Comparison of ENCODE assay signal across 12 mouse cellular contexts in genomic region chr7:132875391-132876086, GRCm38 (mm10).
"Had no signal": no experiment of that assay in that cellular context is flagged by ENCODE, and none has a peak within 500 bp of the region (broad histone marks: within the 10 kb centered on the region; RNA-seq: fewer than 3 reads in every experiment).

No protein-coding gene starts in this region.

- ATAC-seq: hindbrain, postnatal 0 days; lung, postnatal 0 days; midbrain, embryonic 13.5 days had no signal

- H3K4me2 ChIP-seq: limb, embryonic 12.5 days; liver, embryonic 11.5 days; liver, embryonic 15.5 days; midbrain, embryonic 13.5 days had no signal

- H3K4me3 ChIP-seq: left cerebral cortex, adult 2 months; limb, embryonic 12.5 days; liver, embryonic 15.5 days; midbrain, embryonic 13.5 days had no signal

- H3K27me3 ChIP-seq: limb, embryonic 12.5 days; liver, embryonic 15.5 days; midbrain, embryonic 13.5 days had no signal

- H3K27ac ChIP-seq: hindbrain, postnatal 0 days; left cerebral cortex, adult 2 months; limb, embryonic 12.5 days; liver, embryonic 15.5 days; midbrain, embryonic 13.5 days had no signal

- H3K4me1 ChIP-seq: limb, embryonic 12.5 days; liver, embryonic 15.5 days; midbrain, embryonic 13.5 days had no signal

- H3K9me3 ChIP-seq: limb, embryonic 12.5 days; liver, embryonic 15.5 days; midbrain, embryonic 13.5 days had no signal

- H3K9ac ChIP-seq: limb, embryonic 12.5 days; liver, embryonic 15.5 days; midbrain, embryonic 13.5 days had no signal

- DNase-seq: lung, adult 2 months; lung, postnatal 36 days; right cerebral cortex, adult 18-20 months; right cerebral cortex, postnatal 25 days; thymus, postnatal 14 days had no signal
